Mouse (Mus musculus): ENCODE measurements at regions not wholly inside any gene's neighbourhood (a gene's known extent, or its start where the extent isn't known, plus 50 kb on each side); places are given as distances from the start of the nearest gene placed in this dataset.
"Not testable (repeated sequence)": the region's sequence is repeated elsewhere in the genome, so short reads cannot be mapped to it uniquely, and the experiment has no call there.

DNA sequence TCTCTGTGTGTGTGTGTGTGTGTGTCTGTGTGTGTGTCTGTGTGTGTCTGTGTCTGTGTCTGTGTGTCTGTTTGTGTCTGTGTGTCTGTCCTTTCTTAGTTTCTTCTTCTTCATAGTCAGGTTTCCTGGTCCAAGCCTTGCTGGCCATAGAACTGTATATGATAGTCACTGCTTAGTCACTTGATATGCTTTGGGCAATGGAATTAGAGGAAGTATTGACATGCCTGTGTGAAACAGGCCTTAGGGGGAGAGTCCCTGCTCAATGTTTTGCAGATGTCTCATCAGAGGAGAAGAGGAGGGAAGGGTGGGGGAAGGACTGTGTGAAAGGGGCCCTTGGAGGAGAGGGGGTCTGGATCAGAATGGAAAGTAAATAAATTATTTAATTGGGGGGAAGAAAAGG is 374.4 kb upstream of the Clnk start:
- Histone ChIP-seq H3K27me3 (replicated peaks) (no peaks in the 10 kb centered on the region), H3K36me3 (no peaks in the 10 kb centered on the region), H3K4me2 (no peak overlapping the region), H3K9ac (no peak overlapping the region), H3K4me3 (no peak overlapping the region), H3K9me3 (no peaks in the 10 kb centered on the region), H3K27ac (replicated peaks) (no peak overlapping the region), H3K4me1 (no peaks in the 10 kb centered on the region)
- no peak for ATAC-seq (ENCODE audit: extremely low read depth, insufficient number of reproducible peaks, low FRiP score, low TSS enrichment)

DNA sequence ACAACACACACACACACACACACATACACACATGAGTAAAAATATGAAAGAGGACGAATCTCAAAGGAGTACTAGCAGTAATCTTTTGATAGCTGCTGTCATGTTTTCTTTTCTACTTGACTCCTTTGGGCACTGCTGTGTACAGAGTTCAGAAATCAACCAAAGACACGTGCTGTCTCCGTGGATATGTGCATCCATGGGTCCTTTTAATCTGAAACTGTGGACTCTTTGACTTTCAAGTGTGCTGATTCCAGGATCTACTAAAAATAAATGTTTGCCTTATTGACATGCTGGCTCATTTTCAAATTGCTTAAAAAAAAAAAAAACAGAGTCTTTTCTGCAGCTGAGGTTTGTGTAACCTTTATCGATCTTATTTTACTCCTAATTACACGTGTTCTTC is 343.1 kb upstream of the Clnk start:
- no peaks in the 10 kb centered on the region for H3K4me1 ChIP-seq
- no peaks in the 10 kb centered on the region for H3K27me3 ChIP-seq (replicated peaks)
- no peak overlapping the region for H3K27ac ChIP-seq (replicated peaks)
- H3K4me3 ChIP-seq, result no peak overlapping the region
- no peak overlapping the region for H3K9ac ChIP-seq
- no peaks in the 10 kb centered on the region for H3K36me3 ChIP-seq
- no peak for ATAC-seq (ENCODE audit: extremely low read depth, insufficient number of reproducible peaks, low FRiP score, low TSS enrichment)
- whole genome bisulfite sequencing, result 71% methylated on average over 5 of the region's 5 CpGs
- H3K9me3 ChIP-seq, result no peaks in the 10 kb centered on the region
- H3K4me2 ChIP-seq, result no peak overlapping the region

DNA sequence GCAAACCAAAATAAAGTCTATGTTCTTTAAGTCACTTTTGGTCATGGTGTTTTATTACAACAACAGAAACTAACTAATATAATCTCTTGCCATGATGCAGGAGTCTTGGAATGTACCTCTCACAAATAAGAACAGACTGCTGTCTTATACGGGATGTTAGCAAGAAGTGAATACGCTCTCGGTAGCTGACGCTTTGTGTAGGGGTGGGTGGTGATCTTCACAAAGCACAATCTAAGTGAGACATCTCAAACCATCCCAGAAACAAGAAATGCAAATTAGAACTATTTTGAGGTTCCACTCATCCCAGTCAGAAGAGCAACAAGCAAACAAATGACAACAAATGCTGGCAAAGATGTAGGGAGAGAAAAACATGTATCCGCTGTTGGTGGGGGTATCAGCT is 339.7 kb upstream of the Clnk start:
- H3K4me3 ChIP-seq, result no peak overlapping the region
- H3K9ac ChIP-seq, result no peak overlapping the region
- 83% methylated on average over 5 of the region's 5 CpGs for WGBS
- no peaks in the 10 kb centered on the region for H3K9me3 ChIP-seq
- no peaks in the 10 kb centered on the region for H3K27me3 ChIP-seq (replicated peaks)
- no peak overlapping the region for H3K4me2 ChIP-seq
- no peaks in the 10 kb centered on the region for H3K4me1 ChIP-seq
- no peak for ATAC-seq (ENCODE audit: extremely low read depth, insufficient number of reproducible peaks, low FRiP score, low TSS enrichment)
- no peaks in the 10 kb centered on the region for H3K36me3 ChIP-seq
- H3K27ac ChIP-seq (replicated peaks), result no peak overlapping the region

DNA sequence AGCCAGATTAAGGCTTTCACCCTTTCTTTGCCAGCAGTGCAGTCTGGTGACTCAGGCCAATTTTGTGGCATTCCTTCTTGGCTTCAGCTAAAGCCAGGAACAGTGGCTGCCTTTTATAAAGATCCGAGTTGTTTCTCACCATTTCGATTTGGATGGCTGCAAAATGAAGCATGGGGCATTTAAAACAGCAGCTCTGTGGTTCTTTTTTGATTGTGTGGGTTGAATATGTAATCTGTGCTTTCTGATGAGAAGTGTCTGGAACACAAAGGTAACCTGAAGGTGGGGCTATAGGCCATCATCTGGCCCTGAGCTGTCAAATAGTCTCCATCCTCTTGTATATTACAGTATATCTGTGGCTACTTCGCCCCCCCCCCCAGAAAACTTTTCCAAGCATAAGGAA is 338.4 kb upstream of the Clnk start:
- H3K36me3 ChIP-seq, result no peaks in the 10 kb centered on the region
- WGBS, result 52% methylated on average over 3 of the region's 3 CpGs
- H3K4me2 ChIP-seq, result no peak overlapping the region
- no peak overlapping the region for H3K9ac ChIP-seq
- no peak overlapping the region for H3K27ac ChIP-seq (replicated peaks)
- no peaks in the 10 kb centered on the region for H3K9me3 ChIP-seq
- H3K27me3 ChIP-seq (replicated peaks), result no peaks in the 10 kb centered on the region
- H3K4me1 ChIP-seq, result no peaks in the 10 kb centered on the region
- no peak for ATAC-seq (ENCODE audit: extremely low read depth, insufficient number of reproducible peaks, low FRiP score, low TSS enrichment)
- no peak overlapping the region for H3K4me3 ChIP-seq

DNA sequence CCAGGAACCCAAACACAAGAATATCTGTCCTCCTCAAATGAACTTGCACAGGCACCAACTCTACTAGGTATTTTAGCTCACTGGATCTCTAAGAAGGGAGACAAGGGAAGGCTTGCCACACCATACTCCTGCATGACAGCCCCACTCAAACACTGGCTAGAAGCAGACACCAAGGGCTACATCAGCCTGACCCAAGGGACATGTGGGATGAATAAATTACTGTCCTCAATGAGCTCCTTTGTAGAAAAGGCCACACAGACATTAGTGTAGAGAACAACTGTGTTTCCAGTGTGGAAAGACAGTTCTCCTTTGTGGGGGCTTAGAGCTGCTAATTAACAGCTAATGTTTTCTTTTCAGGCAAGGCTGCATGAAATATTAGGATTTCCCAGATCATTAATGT is 335.9 kb upstream of the Clnk start:
- Histone ChIP-seq H3K36me3 (no peaks in the 10 kb centered on the region), H3K4me3 (no peak overlapping the region), H3K27me3 (replicated peaks) (no peaks in the 10 kb centered on the region), H3K9ac (no peak overlapping the region), H3K4me1 (no peaks in the 10 kb centered on the region), H3K4me2 (no peak overlapping the region), H3K27ac (replicated peaks) (no peak overlapping the region), H3K9me3 (no peaks in the 10 kb centered on the region)
- ATAC-seq (ENCODE audit: extremely low read depth, insufficient number of reproducible peaks, low FRiP score, low TSS enrichment), result no peak

DNA sequence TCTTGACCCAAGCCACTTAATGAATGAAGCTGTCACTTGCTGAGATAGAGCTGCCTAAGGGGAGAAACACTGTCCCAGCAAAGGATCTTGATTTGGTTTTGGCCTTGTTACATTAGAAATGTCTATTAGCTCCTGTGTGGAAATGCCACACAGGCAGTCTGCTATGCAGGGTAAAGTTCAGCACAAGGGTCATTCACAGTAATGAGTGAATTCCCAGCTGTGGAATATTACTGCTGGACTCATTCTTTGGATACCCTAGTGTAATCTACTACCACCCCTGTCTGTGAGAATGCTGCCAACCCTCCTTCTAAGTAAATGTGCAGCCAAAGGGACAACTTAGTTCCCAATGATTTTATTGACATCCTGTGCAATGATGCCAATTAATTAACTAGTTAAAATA is 322.2 kb upstream of the Clnk start:
- H3K4me3 ChIP-seq, result no peak overlapping the region
- H3K4me2 ChIP-seq, result no peak overlapping the region
- no peak overlapping the region for H3K9ac ChIP-seq
- H3K4me1 ChIP-seq, result no peaks in the 10 kb centered on the region
- no peak overlapping the region for H3K27ac ChIP-seq (replicated peaks)
- H3K9me3 ChIP-seq, result no peaks in the 10 kb centered on the region
- no peaks in the 10 kb centered on the region for H3K36me3 ChIP-seq
- ATAC-seq (ENCODE audit: extremely low read depth, insufficient number of reproducible peaks, low FRiP score, low TSS enrichment), result no peak
- H3K27me3 ChIP-seq (replicated peaks), result no peaks in the 10 kb centered on the region

DNA sequence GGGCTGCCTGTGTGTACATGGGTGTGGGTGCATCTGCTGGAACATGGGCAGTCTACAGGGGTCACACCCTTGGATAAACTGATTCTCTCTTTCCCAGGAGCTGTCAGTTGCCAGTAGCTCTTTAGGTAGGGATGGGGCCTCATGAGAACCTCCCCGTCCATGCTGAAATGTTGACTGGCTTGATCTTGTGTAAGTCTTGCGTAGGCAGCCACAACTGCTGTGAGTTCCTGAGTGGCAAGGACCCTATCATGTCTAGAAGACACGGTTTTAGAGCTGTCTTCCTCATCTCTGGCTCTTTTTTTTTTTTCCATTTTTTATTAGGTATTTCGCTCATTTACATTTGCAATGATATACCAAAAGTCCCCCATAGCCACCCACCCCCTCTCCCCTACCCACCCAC is 314.5 kb upstream of the Clnk start:
- H3K4me3 ChIP-seq; H3K27me3 ChIP-seq (replicated peaks); H3K9me3 ChIP-seq; H3K36me3 ChIP-seq; H3K27ac ChIP-seq (replicated peaks); H3K9ac ChIP-seq; H3K4me2 ChIP-seq; ATAC-seq (ENCODE audit: extremely low read depth, insufficient number of reproducible peaks, low FRiP score, low TSS enrichment); H3K4me1 ChIP-seq: not testable (repeated sequence)
- WGBS, result 74% methylated on average over 2 of the region's 4 CpGs

DNA sequence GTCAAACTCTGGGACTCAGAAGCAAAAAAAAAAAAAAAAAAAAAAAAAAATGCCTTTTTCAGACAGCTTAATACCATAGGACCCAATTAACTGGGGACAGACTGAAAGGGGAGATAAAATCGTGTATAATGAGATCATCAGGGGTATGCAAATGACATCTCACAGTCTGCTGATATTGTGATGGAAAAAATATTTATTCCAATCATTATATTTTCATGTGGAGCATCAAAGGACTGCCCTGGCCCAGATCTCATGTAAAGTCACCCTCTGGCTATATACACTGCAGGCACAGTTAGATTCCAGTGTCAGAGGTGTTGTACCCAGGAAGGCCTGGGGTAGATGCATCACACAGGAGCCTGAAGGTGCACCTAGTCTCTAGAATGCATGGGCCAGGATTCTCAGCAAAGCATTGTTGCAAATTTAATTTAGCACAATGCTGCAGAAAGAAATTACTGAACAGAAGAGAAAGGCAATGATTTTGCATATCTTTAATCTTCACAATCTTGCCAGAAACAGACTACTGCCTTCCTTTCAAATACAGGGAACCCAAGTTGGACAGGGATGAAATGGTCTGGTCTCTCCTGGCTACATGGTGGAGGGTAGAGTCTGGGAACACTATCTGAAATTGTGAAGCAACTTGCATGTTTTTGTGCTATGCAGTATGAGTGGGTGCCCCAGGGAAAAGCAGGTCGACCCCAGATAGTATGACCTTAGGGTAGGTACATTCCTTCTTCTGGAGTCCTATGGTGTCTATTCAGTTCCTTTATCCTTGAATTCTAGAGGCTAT is 305.2 kb upstream of the Clnk start:
- whole genome bisulfite sequencing, result 82% methylated on average over 2 of the region's 2 CpGs

DNA sequence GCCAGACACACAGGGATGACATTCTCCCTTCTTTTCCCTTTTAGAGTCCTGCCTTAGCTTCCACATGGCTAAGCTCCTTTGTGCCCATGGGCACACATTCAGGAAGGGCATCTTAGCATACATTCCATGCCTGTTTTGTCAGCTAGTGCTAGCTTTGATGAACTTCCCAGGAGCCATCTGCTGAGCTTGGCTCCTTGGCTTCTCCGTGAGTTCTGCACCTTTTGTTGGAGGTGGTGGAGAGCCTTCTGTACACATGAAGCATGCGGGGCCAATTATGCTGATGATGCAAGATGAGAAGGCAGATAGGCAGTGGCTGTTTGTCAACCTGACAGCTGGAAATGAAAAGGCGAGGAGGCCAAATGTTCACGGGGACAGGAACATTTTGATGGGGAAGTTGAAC is 304.4 kb upstream of the Clnk start:
- H3K36me3 ChIP-seq, result no peaks in the 10 kb centered on the region
- 50% methylated on average over 4 of the region's 4 CpGs for WGBS
- no peak for ATAC-seq (ENCODE audit: extremely low read depth, insufficient number of reproducible peaks, low FRiP score, low TSS enrichment)
- H3K27ac ChIP-seq (replicated peaks), result no peak overlapping the region
- H3K9me3 ChIP-seq, result no peaks in the 10 kb centered on the region
- H3K4me3 ChIP-seq, result no peak overlapping the region
- H3K9ac ChIP-seq, result no peak overlapping the region
- no peaks in the 10 kb centered on the region for H3K4me1 ChIP-seq
- H3K27me3 ChIP-seq (replicated peaks), result no peaks in the 10 kb centered on the region
- no peak overlapping the region for H3K4me2 ChIP-seq

More for the DNA sequence above, 305.2 kb upstream of the Clnk start:
- Histone ChIP-seq H3K4me1 (no peaks in the 10 kb centered on the region), H3K27me3 (replicated peaks) (no peaks in the 10 kb centered on the region), H3K27ac (replicated peaks) (no peak overlapping the region), H3K9ac (no peak overlapping the region), H3K36me3 (no peaks in the 10 kb centered on the region), H3K4me2 (no peak overlapping the region), H3K9me3 (no peaks in the 10 kb centered on the region), H3K4me3 (no peak overlapping the region)
- no peak for ATAC-seq (ENCODE audit: extremely low read depth, insufficient number of reproducible peaks, low FRiP score, low TSS enrichment)

DNA sequence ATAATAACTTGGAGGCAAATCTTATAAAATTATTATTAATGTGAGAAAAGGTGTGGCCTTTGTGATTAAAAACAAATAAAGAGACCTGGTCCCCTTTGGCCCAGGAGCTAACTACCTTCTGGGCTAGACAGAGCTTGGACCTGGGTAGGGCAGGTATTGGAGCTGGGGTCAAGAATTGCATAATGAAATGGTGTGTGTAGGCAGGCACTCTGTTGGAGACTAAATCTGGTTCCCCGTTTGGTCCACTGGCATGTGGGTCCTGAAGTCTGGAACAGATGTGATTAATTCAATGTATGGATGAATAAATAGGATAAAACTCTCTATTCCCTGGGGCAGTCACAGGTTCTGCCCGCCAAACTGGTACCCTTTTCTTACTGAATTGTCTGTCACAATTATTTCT is 301.3 kb upstream of the Clnk start:
- 53% methylated on average over 2 of the region's 2 CpGs for WGBS
- Histone ChIP-seq H3K27me3 (replicated peaks) (no peaks in the 10 kb centered on the region), H3K4me1 (no peaks in the 10 kb centered on the region), H3K9me3 (no peaks in the 10 kb centered on the region), H3K4me2 (no peak overlapping the region), H3K9ac (no peak overlapping the region), H3K27ac (replicated peaks) (no peak overlapping the region), H3K36me3 (no peaks in the 10 kb centered on the region), H3K4me3 (no peak overlapping the region)
- no peak for ATAC-seq (ENCODE audit: extremely low read depth, insufficient number of reproducible peaks, low FRiP score, low TSS enrichment)

DNA sequence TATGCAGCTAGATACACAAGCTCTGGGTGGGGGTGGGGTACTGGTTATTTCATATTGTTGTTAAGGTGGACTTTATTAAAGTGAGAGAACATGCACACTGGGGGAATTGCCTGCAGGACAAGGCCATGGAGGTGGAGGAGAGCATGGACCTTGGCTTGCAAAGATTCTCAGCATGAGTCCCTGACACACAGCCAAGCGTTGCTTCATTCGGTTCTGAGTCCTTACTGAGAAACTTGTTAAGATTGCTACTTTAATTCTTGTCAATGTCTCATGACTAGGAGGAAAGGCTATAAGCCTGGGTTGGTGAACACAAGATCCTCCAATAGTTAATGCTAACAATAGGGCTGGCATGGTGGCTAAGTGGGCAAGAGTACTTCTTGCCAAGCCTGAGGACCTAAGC is 300.3 kb upstream of the Clnk start:
- no peaks in the 10 kb centered on the region for H3K4me1 ChIP-seq

DNA sequence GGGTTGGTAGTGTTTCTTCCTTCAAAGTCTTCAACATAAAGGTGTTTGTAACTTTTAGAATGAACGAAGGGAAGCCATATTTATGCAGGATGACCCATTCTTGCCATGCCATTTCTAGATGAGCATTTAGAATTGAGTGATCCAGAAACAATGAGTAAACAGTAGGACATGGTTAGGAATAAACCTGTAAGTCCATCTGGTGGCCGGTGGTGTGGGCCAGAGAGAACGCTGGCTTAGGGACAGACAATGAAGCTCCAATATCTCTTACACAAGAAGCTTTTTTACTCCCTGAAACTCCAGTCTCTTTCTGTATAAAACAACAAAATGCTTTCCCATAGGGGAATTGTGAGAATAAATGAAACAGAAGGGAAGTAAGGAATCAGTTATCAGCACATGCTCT is 296.9 kb upstream of the Clnk start:
- H3K27ac ChIP-seq (replicated peaks), result no peak overlapping the region
- H3K27me3 ChIP-seq (replicated peaks), result no peaks in the 10 kb centered on the region
- H3K4me2 ChIP-seq, result no peak overlapping the region
- WGBS, result 78% methylated on average over 3 of the region's 3 CpGs
- no peak overlapping the region for H3K4me3 ChIP-seq
- no peaks in the 10 kb centered on the region for H3K4me1 ChIP-seq
- ATAC-seq (ENCODE audit: extremely low read depth, insufficient number of reproducible peaks, low FRiP score, low TSS enrichment), result no peak
- H3K9ac ChIP-seq, result no peak overlapping the region
- H3K9me3 ChIP-seq, result no peaks in the 10 kb centered on the region
- H3K36me3 ChIP-seq, result no peaks in the 10 kb centered on the region

More for the DNA sequence above, 300.3 kb upstream of the Clnk start:
- Histone ChIP-seq H3K4me2 (no peak overlapping the region), H3K9ac (no peak overlapping the region), H3K36me3 (no peaks in the 10 kb centered on the region), H3K9me3 (no peaks in the 10 kb centered on the region), H3K27ac (replicated peaks) (no peak overlapping the region), H3K27me3 (replicated peaks) (no peaks in the 10 kb centered on the region), H3K4me3 (no peak overlapping the region)
- no peak for ATAC-seq (ENCODE audit: extremely low read depth, insufficient number of reproducible peaks, low FRiP score, low TSS enrichment)
- 75% methylated on average over 2 of the region's 2 CpGs for WGBS

Measured in heart, embryonic 13.5 days (tissue).